Mouse (Mus musculus): Measurements from ENCODE around the gene Ramp1. TPM values are rescaled to one million over a fixed set of nuclear protein-coding genes. Genes with fewer than 3 reads are reported as not detected.

The Ramp1 gene
- polyA plus RNA-seq, 2 experiments: 4.6 to 7.1 TPM

DNA sequence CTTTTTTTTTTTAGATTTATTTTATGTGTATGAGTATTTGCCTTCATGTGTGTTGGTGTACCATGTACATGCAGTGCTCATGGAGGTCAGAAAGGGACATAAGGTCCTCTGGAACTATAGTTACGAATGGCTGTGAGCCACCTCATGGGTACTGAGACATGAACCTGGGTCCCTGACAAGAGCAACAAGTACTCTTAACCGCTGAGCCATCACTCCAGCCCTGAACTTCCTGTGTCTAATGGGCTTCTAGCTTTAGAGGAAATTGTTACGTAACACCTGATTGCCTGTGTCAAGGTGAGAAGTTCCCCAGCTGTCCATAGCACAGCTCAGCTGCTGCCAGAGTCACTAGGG, 40.7 kb downstream of the Ramp1 start:
- H3K27ac ChIP-seq (replicated peaks; ENCODE audit: low read depth, low read length): no peak overlapping the region
- no peaks in the 10 kb centered on the region for H3K9me3 ChIP-seq (ENCODE audit: control insufficient read depth, low read length)
- no peaks in the 10 kb centered on the region for H3K27me3 ChIP-seq (ENCODE audit: control insufficient read depth, insufficient read depth, low read length)
- H3K4me1 ChIP-seq (ENCODE audit: control insufficient read depth, insufficient read depth, low read length): no peaks in the 10 kb centered on the region
- WGBS: 85% methylated on average over 3 of the region's 3 CpGs
- no peak overlapping the region for H3K9ac ChIP-seq (ENCODE audit: low read depth, low read length, severe bottlenecking)
- H3K4me3 ChIP-seq (replicated peaks; ENCODE audit: low read length): no peak overlapping the region
- ATAC-seq (ENCODE audit: low FRiP score, low read depth) (no peak), DNase-seq (ENCODE audit: low spot score) (no peak)
- H3K36me3 ChIP-seq (ENCODE audit: control insufficient read depth, insufficient read depth, low read length): no peaks in the 10 kb centered on the region
- H3K4me2 ChIP-seq (replicated peaks; ENCODE audit: low read depth, low read length, severe bottlenecking): no peak overlapping the region
- no peak for TF ChIP-seq POLR2A (IDR thresholded peaks at IDR 0.05; ENCODE audit: borderline replicate concordance, extremely low read depth, insufficient read depth, insufficient read length)

DNA sequence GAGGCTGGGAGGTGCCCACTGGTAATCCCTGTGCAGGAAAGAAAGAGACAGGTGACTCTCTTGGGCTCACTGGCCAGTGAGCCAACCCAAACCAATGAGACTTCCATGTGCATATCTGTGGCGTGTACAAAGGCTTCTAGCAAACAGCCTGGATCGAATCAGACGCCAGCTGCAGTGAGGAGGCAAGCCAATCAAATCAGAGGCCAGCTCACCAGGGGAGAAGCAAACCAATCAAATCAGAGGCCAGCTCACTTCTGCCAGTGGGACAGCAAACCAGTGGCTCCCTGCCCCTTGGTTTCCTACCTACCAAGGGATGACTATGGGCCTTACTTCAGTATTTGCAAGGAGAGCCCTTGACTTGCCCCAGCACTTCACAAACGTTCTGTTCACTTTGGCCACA, 46.9 kb downstream of the Ramp1 start:
- Histone ChIP-seq H3K4me3 (replicated peaks; ENCODE audit: low read length) (no peak overlapping the region), H3K27me3 (ENCODE audit: control insufficient read depth, insufficient read depth, low read length) (no peaks in the 10 kb centered on the region), H3K9me3 (ENCODE audit: control insufficient read depth, low read length) (no peaks in the 10 kb centered on the region), H3K9ac (ENCODE audit: low read depth, low read length, severe bottlenecking) (no peak overlapping the region), H3K36me3 (ENCODE audit: control insufficient read depth, insufficient read depth, low read length) (no peaks in the 10 kb centered on the region), H3K4me1 (ENCODE audit: control insufficient read depth, insufficient read depth, low read length) (peaks cover 10% of the 10 kb centered on the region), H3K27ac (replicated peaks; ENCODE audit: low read depth, low read length) (no peak overlapping the region), H3K4me2 (replicated peaks; ENCODE audit: low read depth, low read length, severe bottlenecking) (no peak overlapping the region)
- no peak for ATAC-seq (ENCODE audit: low FRiP score, low read depth)
- no peak for TF ChIP-seq POLR2A (IDR thresholded peaks at IDR 0.05; ENCODE audit: borderline replicate concordance, extremely low read depth, insufficient read depth, insufficient read length)
- 64% methylated on average over 4 of the region's 4 CpGs for WGBS
- no peak for DNase-seq (ENCODE audit: low spot score)

DNA sequence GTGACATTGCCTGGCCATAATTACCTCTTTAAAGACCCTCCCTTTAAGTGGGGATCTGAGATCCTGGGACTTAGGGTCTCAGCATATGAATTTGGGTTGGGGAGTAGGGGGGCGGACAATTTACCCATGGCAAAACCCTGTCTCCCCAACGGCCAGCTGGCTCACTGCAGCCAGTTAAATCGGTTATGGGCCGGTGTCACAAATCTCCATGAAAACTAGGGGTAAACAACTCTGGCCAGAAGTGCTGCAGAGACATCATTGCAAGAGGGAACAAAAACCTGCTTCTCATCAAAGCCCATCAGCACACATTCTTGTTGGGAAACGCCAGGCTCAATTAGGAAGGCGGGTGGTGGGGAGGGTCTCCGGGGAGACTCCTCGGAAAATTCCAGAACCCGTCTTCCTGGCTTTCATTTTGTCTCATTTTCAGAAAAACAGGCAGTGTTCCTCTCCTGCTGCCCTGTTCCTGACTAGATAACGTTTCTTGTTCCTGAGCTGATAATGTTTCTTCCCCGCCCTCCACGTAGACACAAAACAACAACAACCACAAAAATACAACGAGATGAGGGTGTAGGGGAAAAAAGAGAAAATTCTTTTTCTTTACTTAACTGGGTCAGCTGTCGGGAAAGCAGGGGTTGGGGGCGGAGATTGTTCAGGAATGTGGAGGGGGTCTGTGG, 47.9 kb downstream of the Ramp1 start:
- Histone ChIP-seq H3K9ac (ENCODE audit: low read depth, low read length, severe bottlenecking) (0 out of 2 replicates have a peak overlapping the region, but pooled peaks have one; percentile 13), H3K4me3 (replicated peaks; ENCODE audit: low read length) (no peak overlapping the region), H3K27me3 (ENCODE audit: control insufficient read depth, insufficient read depth, low read length) (no peaks in the 10 kb centered on the region), H3K9me3 (ENCODE audit: control insufficient read depth, low read length) (no peaks in the 10 kb centered on the region), H3K4me1 (ENCODE audit: control insufficient read depth, insufficient read depth, low read length) (peaks cover 10% of the 10 kb centered on the region), H3K36me3 (ENCODE audit: control insufficient read depth, insufficient read depth, low read length) (no peaks in the 10 kb centered on the region), H3K4me2 (replicated peaks; ENCODE audit: low read depth, low read length, severe bottlenecking) (no peak overlapping the region), H3K27ac (replicated peaks; ENCODE audit: low read depth, low read length) (no peak overlapping the region; the same call in 1 of the 2 replicates)
- DNase-seq (ENCODE audit: low spot score) (peak; percentile 36), ATAC-seq (ENCODE audit: low FRiP score, low read depth) (peak; percentile 26; the same call in 1 of the 2 replicates)
- WGBS: 35% methylated on average over 15 of the region's 15 CpGs
- TF ChIP-seq POLR2A (IDR thresholded peaks at IDR 0.05; ENCODE audit: borderline replicate concordance, extremely low read depth, insufficient read depth, insufficient read length): no peak

GRCm38 (mm10) chr1:91231142-91231541, 51.5 kb downstream of the Ramp1 start:
- no peak overlapping the region for H3K9ac ChIP-seq (ENCODE audit: low read depth, low read length, severe bottlenecking)
- no peak overlapping the region for H3K4me2 ChIP-seq (replicated peaks; ENCODE audit: low read depth, low read length, severe bottlenecking)
- H3K27ac ChIP-seq (replicated peaks; ENCODE audit: low read depth, low read length): no peak overlapping the region
- no peak overlapping the region for H3K4me3 ChIP-seq (replicated peaks; ENCODE audit: low read length)
- H3K4me1 ChIP-seq (ENCODE audit: control insufficient read depth, insufficient read depth, low read length): peaks cover 10% of the 10 kb centered on the region
- TF ChIP-seq POLR2A (IDR thresholded peaks at IDR 0.05; ENCODE audit: borderline replicate concordance, extremely low read depth, insufficient read depth, insufficient read length): no peak
- no peaks in the 10 kb centered on the region for H3K36me3 ChIP-seq (ENCODE audit: control insufficient read depth, insufficient read depth, low read length)
- 50% methylated on average over 6 of the region's 6 CpGs for WGBS
- no peak for DNase-seq (ENCODE audit: low spot score)
- no peaks in the 10 kb centered on the region for H3K9me3 ChIP-seq (ENCODE audit: control insufficient read depth, low read length)
- ATAC-seq (ENCODE audit: low FRiP score, low read depth): no peak
- H3K27me3 ChIP-seq (ENCODE audit: control insufficient read depth, insufficient read depth, low read length): no peaks in the 10 kb centered on the region

- Histone ChIP-seq H3K9ac (ENCODE audit: low read depth, low read length, severe bottlenecking) (no peak overlapping the region), H3K4me3 (replicated peaks; ENCODE audit: low read length) (no peak overlapping the region), H3K9me3 (ENCODE audit: control insufficient read depth, low read length) (no peaks in the 10 kb centered on the region), H3K27ac (replicated peaks; ENCODE audit: low read depth, low read length) (no peak overlapping the region), H3K36me3 (ENCODE audit: control insufficient read depth, insufficient read depth, low read length) (no peaks in the 10 kb centered on the region), H3K4me2 (replicated peaks; ENCODE audit: low read depth, low read length, severe bottlenecking) (no peak overlapping the region), H3K27me3 (ENCODE audit: control insufficient read depth, insufficient read depth, low read length) (no peaks in the 10 kb centered on the region), H3K4me1 (ENCODE audit: control insufficient read depth, insufficient read depth, low read length) (peaks cover 10% of the 10 kb centered on the region)
- 58% methylated on average over 5 of the region's 5 CpGs for WGBS
- no peak for ATAC-seq (ENCODE audit: low FRiP score, low read depth)
- DNase-seq (ENCODE audit: low spot score): no peak
- TF ChIP-seq POLR2A (IDR thresholded peaks at IDR 0.05; ENCODE audit: borderline replicate concordance, extremely low read depth, insufficient read depth, insufficient read length): no peak
Observed at GRCm38 (mm10) chr1:91231896-91232295, 52.3 kb downstream of the Ramp1 start.

Measured in limb, embryonic 14.5 days (tissue).